Comparison of ENCODE assay signal across 8 mouse cellular contexts in the genomic region with DNA sequence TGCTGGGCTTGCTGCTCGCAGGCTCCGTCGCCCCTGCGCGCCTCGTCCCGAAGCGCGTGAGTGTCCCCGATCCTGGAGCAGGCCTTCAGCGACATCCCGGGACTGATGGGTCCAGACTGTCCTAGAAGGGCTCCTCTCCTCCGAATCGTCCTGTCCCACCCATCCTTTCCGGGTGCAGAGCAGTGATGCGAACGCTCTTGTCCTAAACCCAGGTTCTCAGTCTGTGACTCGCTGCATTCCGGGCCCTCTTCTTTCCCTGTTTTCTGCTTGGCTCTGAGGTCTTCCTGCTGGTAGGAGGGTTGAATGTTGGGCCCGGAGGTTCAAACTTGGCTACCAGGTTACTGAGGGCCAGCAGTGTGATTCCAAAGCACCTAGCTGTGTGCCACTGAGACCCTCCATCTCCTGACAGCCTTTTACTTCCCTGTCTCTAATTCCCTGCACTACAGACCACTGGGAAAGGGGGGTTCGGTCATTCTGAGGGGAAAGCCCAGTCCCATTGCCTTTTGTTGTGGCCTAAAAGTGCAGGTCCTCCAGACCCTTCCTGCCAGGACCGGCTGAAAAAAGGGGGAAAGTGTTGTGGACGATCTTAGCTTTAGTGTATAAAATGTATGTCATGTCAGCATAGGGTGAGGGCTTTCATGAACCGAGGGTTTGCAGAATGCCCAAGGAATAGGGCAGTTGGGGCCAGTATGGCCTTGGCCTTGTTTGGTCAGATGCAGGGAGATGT. TPM values are rescaled to one million over a fixed set of nuclear protein-coding genes. Genes with fewer than 3 reads are reported as not detected.
A peak's percentile ranks its signal among the peaks of the same experiment; 100 is the strongest.
DNase-seq lines count a peak whose midpoint lies in the region; ATAC-seq and TF ChIP-seq lines count a peak whose summit lies in the region.

No protein-coding gene starts in this region.

- H3K4me1 ChIP-seq in embryonic facial prominence, embryonic 12.5 days = 0 out of 2 replicates have a peak, but pooled peaks cover 3% of the 10 kb centered on the region
- H3K4me1 ChIP-seq in intestine, embryonic 16.5 days (ENCODE audit: control insufficient read depth, insufficient read depth, low read length) = peaks cover 3% of the 10 kb centered on the region
- no peaks in the 10 kb centered on the region for H3K4me1 ChIP-seq in neural tube, embryonic 14.5 days (ENCODE audit: control insufficient read depth, insufficient read depth, low read length)

- DNase-seq in left cerebral cortex, adult 2 months (ENCODE audit: extremely low spot score in 1 of 2, low spot score in 2 of 2) = no peak
- DNase-seq in left cerebral cortex, adult 18-20 months (ENCODE audit: low spot score in 2 of 2) = no peak
- no peak for DNase-seq in thymus, postnatal 0 days (ENCODE audit: low spot score)
- no peak for DNase-seq in adipocyte (ENCODE audit: low spot score)
- no peak for DNase-seq in gastrocnemius, postnatal 14 days

- H3K4me3 ChIP-seq in left cerebral cortex, adult 2 months = peak overlapping the region; percentile 96
- H3K4me3 ChIP-seq in embryonic facial prominence, embryonic 12.5 days = peak overlapping the region; percentile 50
- peak overlapping the region; percentile 62 for H3K4me3 ChIP-seq in intestine, embryonic 16.5 days (ENCODE audit: low read length)
- H3K4me3 ChIP-seq in neural tube, embryonic 14.5 days (ENCODE audit: low read depth, low read length) = peak overlapping the region; percentile 41

- no peaks in the 10 kb centered on the region for H3K36me3 ChIP-seq in embryonic facial prominence, embryonic 12.5 days
- H3K36me3 ChIP-seq in intestine, embryonic 16.5 days (ENCODE audit: control insufficient read depth, insufficient read depth, low read length) = no peaks in the 10 kb centered on the region
- no peaks in the 10 kb centered on the region for H3K36me3 ChIP-seq in neural tube, embryonic 14.5 days (ENCODE audit: control insufficient read depth, insufficient read depth, low read length)

- peak; percentile 10 for ATAC-seq in embryonic facial prominence, embryonic 12.5 days (ENCODE audit: insufficient number of reproducible peaks, insufficient read depth, low FRiP score, low TSS enrichment)
- no peak for ATAC-seq in intestine, embryonic 16.5 days
- peak; percentile 81 for ATAC-seq in neural tube, embryonic 14.5 days (ENCODE audit: low read depth)

- intact Hi-C loops in left cerebral cortex, adult 2 months (cut with DNase I) = no loop called here
- intact Hi-C loops in gastrocnemius, postnatal 14 days (cut with DNase I; ENCODE audit: low total_unique reads) = no loop called here

- peak overlapping the region; percentile 90 for H3K27ac ChIP-seq in left cerebral cortex, adult 2 months
- peak overlapping the region; percentile 32; the same call in 1 of the 2 replicates for H3K27ac ChIP-seq in embryonic facial prominence, embryonic 12.5 days
- H3K27ac ChIP-seq in intestine, embryonic 16.5 days (ENCODE audit: low read length) = no peak overlapping the region; the same call in 1 of the 2 replicates
- H3K27ac ChIP-seq in neural tube, embryonic 14.5 days (ENCODE audit: low read depth, low read length) = peak overlapping the region; percentile 46

- H3K9me3 ChIP-seq in embryonic facial prominence, embryonic 12.5 days = no peaks in the 10 kb centered on the region
- H3K9me3 ChIP-seq in intestine, embryonic 16.5 days (ENCODE audit: control insufficient read depth, low read length) = no peaks in the 10 kb centered on the region
- H3K9me3 ChIP-seq in neural tube, embryonic 14.5 days (ENCODE audit: control insufficient read depth, low read length) = no peaks in the 10 kb centered on the region

- 15% methylated on average over 24 of the region's 24 CpGs for WGBS in embryonic facial prominence, embryonic 12.5 days
- 16% methylated on average over 24 of the region's 24 CpGs for WGBS in intestine, embryonic 16.5 days
- WGBS in neural tube, embryonic 14.5 days = 13% methylated on average over 24 of the region's 24 CpGs

- H3K4me2 ChIP-seq in embryonic facial prominence, embryonic 12.5 days (replicated peaks) = peak overlapping the region; percentile 68
- H3K4me2 ChIP-seq in intestine, embryonic 16.5 days (ENCODE audit: low read depth, low read length) = peak overlapping the region; percentile 84
- peak overlapping the region; percentile 57 for H3K4me2 ChIP-seq in neural tube, embryonic 14.5 days (ENCODE audit: low read depth, low read length)

- H3K9ac ChIP-seq in embryonic facial prominence, embryonic 12.5 days = peak overlapping the region; percentile 52
- H3K9ac ChIP-seq in intestine, embryonic 16.5 days (ENCODE audit: low read depth, low read length) = peak overlapping the region; percentile 74
- H3K9ac ChIP-seq in neural tube, embryonic 14.5 days (replicated peaks; ENCODE audit: low read depth, low read length) = peak overlapping the region; percentile 62

- TF ChIP-seq CTCF in left cerebral cortex, adult 2 months (IDR thresholded peaks at IDR 0.05) = no peak

- no peaks in the 10 kb centered on the region for H3K27me3 ChIP-seq in embryonic facial prominence, embryonic 12.5 days
- H3K27me3 ChIP-seq in intestine, embryonic 16.5 days (replicated peaks; ENCODE audit: control insufficient read depth, insufficient read depth, low read length) = no peaks in the 10 kb centered on the region
- no peaks in the 10 kb centered on the region for H3K27me3 ChIP-seq in neural tube, embryonic 14.5 days (ENCODE audit: control insufficient read depth, insufficient read depth, low read length)

RNA-seq across cellular contexts. Expression of a gene that starts 0.4 kb away (rescaled TPM):
- total RNA-seq in left cerebral cortex, adult 2 months (2021) = 10 to 100 TPM; 30.6 to 30.7 TPM
- total RNA-seq in left cerebral cortex, adult 18-20 months (2021) = 10 to 100 TPM; 29.1 to 30.7 TPM
- polyA plus RNA-seq in embryonic facial prominence, embryonic 12.5 days (2016; fragmentation: Nextera tagmentation; extraction: Ambion mirVana) = 12.0 and 13.0 TPM in 2 replicates
- polyA plus RNA-seq in intestine, embryonic 16.5 days (2015; fragmentation: Nextera tagmentation; extraction: Ambion mirVana) = 20.3 and 21.7 TPM in 2 replicates
- 30.0 and 32.5 TPM in 2 replicates for polyA plus RNA-seq in neural tube, embryonic 14.5 days (2014; fragmentation: Nextera tagmentation; extraction: Ambion mirVana)
- 27.4 and 30.4 TPM in 2 replicates for polyA plus RNA-seq in thymus, postnatal 0 days (2015; fragmentation: Nextera tagmentation; extraction: Ambion mirVana)
- 1 to 10 TPM; 9.0 to 9.9 TPM for total RNA-seq in gastrocnemius, postnatal 14 days (2021)

RNA-seq across cellular contexts. Expression of a gene that starts 20.4 kb away (rescaled TPM):
- under 1 TPM in 1 of 2 experiments, not detected in 1; 0.32 TPM for total RNA-seq in left cerebral cortex, adult 2 months (2021)
- total RNA-seq in left cerebral cortex, adult 18-20 months (2021) = under 1 TPM; 0.47 to 0.77 TPM
- 0.67 and 0.78 TPM in 2 replicates for polyA plus RNA-seq in embryonic facial prominence, embryonic 12.5 days (2016; fragmentation: Nextera tagmentation; extraction: Ambion mirVana)
- 2.3 and 3.0 TPM in 2 replicates for polyA plus RNA-seq in intestine, embryonic 16.5 days (2015; fragmentation: Nextera tagmentation; extraction: Ambion mirVana)
- 0.37 TPM in 1 of 2 replicates, not detected in the other for polyA plus RNA-seq in neural tube, embryonic 14.5 days (2014; fragmentation: Nextera tagmentation; extraction: Ambion mirVana)
- 25.4 and 26.8 TPM in 2 replicates for polyA plus RNA-seq in thymus, postnatal 0 days (2015; fragmentation: Nextera tagmentation; extraction: Ambion mirVana)
- total RNA-seq in gastrocnemius, postnatal 14 days (2021) = 10 to 100 TPM in 1 of 2 experiments, 1 to 10 TPM in 1; 7.8 to 14.0 TPM

RNA-seq across cellular contexts. Expression of a gene that starts 53.2 kb away (rescaled TPM):
- not detected for total RNA-seq in left cerebral cortex, adult 2 months (2021)
- total RNA-seq in left cerebral cortex, adult 18-20 months (2021) = not detected
- not detected in 2 replicates for polyA plus RNA-seq in embryonic facial prominence, embryonic 12.5 days (2016; fragmentation: Nextera tagmentation; extraction: Ambion mirVana)
- polyA plus RNA-seq in intestine, embryonic 16.5 days (2015; fragmentation: Nextera tagmentation; extraction: Ambion mirVana) = not detected in 2 replicates
- not detected in 2 replicates for polyA plus RNA-seq in neural tube, embryonic 14.5 days (2014; fragmentation: Nextera tagmentation; extraction: Ambion mirVana)
- 0.08 and 0.18 TPM in 2 replicates for polyA plus RNA-seq in thymus, postnatal 0 days (2015; fragmentation: Nextera tagmentation; extraction: Ambion mirVana)
- not detected for total RNA-seq in gastrocnemius, postnatal 14 days (2021)

Comparison
In these comparisons a context has a peak if more than half of its experiments do, and no peak if none do; other contexts are left out.
1. H3K4me3 ChIP-seq: peak in every context shown above with its lines; median percentile 96 in left cerebral cortex, adult 2 months; 62 in intestine, embryonic 16.5 days; 50 in embryonic facial prominence, embryonic 12.5 days; 41 in neural tube, embryonic 14.5 days.